Mouse (Mus musculus) testis, adult 2 months (tissue): ENCODE data around the gene Dnajc13.

ENCODE experiments used
- CTCF ChIP-seq: fragments of 200-500 bp; IDR thresholded peaks from 2 replicates; pipeline ENCODE4 v1.5.1; 2012; ENCODE audit warnings: low read depth, mild to moderate bottlenecking, inconsistent platforms, low read length, moderate library complexity; ENCODE audit not compliant: control insufficient read depth, insufficient read depth, insufficient replicate concordance
- POLR2A ChIP-seq: fragments of 200-500 bp; IDR thresholded peaks from 2 replicates; pipeline ENCODE4 v1.6.1; 2012; ENCODE audit warnings: low read depth, mild to moderate bottlenecking, inconsistent platforms, low read length, moderate library complexity; ENCODE audit not compliant: control insufficient read depth

GRCm38 (mm10) chr9:104155100-104155715 lies 107.5 kb downstream of the Dnajc13 start:
- TF ChIP-seq CTCF (no peak), POLR2A (no peak)
